Mouse (Mus musculus) common myeloid progenitor, adult 5-6 weeks (primary cell): Measurements from ENCODE around the gene Gm5089. TPM values are rescaled to one million over a fixed set of nuclear protein-coding genes. Genes with fewer than 3 reads are reported as not detected.

Experiments
- ATAC-seq: replicated peaks from 2 replicates; pipeline ENCODE4 v1.8.0; 2016; ENCODE audit warnings: low read depth, mild to moderate bottlenecking, moderate TSS enrichment, inconsistent platforms; ENCODE audit not compliant: poor library complexity, severe bottlenecking
- total RNA-seq: library from RNA; stranded (forward); fragments of 200-1000, 187-1606 nt; gene quantifications from 2 replicates; pipeline ENCODE4 v1.2.3, GENCODE M21; 2017

The Gm5089 gene
- total RNA-seq, 1 experiment from 2014 or later, result not detected

DNA sequence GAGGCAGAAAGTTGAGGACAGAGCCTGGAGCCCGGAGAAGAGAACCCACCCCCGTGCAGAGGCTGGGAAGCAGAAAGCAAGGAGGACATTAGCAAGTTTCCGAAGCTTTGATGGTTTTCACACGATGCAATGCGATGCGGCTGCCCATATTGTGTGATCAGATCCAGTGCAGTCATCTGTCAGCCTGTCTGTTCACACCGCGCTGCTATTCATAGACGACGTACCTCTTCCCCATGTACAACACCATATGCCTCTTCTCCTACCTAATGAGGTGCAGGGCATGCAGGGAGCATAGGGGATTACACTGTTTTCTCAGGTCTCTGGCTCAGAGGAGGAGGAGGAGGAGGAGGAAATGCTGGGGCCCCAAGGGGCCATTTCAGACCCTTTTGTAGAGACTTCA is 14.1 kb downstream of the Gm5089 start:
- ATAC-seq, result no peak

DNA sequence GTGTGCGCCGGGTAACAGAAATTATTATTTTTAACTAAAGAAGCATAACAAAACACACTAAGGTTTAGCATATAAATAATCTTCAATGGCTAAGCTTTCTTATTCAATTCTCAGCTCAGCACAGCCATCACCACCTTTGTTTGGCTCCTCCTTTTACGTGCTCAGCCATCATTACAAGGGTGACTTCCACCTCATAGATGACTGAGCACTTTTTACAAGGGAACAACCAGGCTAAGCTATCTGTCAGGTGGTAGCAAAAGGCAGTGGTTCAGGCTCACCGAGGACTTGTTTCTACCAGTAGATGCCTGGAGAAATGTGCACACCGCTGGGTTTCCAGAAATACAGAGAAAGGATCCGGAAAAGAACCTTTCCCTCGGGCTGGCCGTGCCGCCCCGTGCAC is 16.9 kb downstream of the Gm5089 start:
- ATAC-seq, result no peak

DNA sequence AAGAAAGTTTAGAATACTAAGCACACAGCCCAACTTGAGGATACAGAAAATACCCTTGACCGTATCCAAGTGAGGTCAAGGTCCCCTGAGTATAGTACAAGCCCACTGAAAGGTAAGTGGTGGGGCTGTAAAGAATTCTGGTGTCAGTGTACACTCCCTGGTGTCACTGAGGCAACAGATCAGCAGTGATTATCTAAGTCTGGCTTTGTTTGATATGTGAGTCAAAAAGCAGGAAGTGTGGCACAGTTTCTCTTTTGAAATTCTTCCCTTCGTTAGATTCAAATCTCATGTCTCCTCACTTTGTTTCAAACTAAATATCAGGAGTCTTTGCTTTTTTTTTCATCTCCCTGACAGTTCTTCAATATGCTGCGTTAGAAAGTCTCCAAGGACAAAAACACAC is 18.4 kb downstream of the Gm5089 start:
- no peak for ATAC-seq

DNA sequence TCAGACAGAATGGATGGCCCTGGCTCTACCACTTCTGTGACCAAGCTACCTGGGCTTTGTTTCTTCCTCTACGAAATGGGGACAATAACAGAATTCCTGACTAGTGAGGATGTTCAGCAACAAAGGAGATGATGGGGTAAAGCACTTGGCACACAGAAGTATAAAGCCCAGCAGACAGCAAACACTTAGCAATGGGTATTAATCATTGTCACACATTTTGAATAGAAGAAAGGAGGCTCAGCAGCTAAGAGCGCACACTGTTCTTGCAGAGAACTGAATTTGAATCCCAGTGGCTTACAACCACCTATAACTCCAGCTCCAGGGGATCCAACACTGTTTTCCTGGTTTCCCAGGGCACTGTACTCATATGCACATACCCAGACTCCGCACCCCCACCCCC is 23.3 kb downstream of the Gm5089 start:
- ATAC-seq, result no peak

DNA sequence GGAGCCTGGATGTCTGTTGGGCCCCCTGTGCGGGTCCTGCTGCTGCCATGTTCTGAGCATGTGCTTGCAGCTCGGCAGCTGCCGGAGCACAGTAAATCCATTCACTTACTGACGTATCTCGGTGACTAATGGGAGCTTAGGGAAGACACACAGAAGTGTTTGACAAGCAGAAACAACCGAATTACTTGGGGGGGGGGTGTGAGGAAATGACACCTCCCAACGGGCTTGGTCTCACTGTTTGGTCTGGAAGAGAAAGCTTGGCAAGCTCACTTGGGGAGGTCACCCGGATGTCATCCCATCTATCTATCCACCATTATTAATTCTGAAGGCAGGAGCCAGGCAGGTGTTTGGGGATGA is 23.7 kb downstream of the Gm5089 start:
- no peak for ATAC-seq

DNA sequence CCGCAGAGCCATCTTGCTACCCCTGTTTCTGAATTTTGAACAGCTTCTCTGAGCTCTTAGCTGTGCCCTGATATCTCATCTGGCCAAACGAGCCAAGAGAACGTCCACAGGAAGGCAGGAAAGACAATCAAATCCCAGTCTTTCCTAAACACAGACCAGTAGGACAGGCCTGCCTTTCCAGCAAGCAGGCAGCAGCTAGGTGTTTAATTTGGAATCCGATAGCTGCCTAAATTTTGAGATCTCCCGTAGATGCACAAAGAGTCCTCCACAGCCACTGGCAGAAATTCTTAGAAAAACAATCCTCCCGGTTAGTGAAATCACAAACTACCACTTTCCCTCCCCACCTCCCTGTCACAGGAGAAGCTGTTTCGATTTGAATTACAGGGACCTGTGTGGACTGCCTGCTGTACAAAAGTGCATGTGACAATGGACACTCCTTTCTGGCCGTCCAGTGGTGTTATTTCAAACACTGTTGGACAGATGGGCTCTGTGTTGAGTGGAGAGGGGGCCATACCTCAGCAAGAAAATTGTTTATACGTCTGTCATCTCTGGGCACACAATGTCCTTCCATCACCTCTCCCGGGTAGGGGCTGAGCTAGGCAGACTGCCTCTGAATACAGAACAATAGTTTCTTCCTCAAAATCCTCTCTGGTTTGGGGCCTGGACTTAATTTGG is 24.2 kb downstream of the Gm5089 start:
- ATAC-seq, result no peak

DNA sequence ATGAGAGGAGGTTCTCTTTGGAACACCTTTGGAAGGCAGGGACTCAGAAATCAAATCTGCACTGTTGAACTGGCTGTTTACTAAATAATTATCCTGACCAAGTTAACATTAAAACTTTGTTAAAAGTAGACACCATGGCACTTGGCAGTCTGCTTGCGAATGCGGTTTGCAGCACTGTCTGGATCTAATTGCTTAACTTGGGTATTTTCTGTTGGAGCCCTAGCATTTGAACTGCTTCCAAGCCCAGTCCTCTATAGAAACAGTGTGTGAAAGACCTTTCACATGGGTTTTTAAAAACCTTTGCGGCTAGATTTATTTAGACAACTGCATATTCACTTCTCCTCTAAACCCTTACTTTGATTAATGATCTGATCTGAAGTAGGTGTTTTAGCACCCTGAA is 26.5 kb downstream of the Gm5089 start:
- no peak for ATAC-seq

DNA sequence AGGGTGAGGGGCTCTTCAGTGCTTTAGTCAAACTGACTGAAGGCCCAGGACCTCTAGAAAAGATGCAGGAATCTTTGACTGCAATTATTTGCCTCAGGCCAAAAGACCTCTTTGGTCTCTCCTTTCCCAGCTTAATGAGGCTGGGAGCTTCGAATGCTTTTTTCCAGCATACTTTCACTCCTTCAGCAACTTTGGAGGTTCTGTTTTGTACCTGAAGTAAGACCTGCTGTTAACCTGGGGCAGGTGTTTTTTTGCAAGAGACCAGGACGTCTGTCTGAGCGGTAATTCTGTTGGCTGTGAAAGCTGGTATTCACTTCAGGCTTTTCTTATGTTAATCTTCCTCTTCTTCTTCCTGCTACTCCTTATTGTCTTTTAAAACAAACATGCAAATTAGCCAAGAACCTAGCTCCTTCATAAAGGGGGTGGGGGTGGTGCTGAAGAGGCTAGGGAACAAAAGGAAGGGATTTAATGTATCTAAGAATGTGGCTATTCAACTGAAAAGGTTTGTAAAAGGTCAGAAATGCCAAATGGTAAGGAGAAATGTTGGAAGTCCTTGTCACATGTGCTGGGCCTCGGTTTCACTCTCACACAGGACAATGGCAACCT is 34.6 kb downstream of the Gm5089 start:
- no peak for ATAC-seq

DNA sequence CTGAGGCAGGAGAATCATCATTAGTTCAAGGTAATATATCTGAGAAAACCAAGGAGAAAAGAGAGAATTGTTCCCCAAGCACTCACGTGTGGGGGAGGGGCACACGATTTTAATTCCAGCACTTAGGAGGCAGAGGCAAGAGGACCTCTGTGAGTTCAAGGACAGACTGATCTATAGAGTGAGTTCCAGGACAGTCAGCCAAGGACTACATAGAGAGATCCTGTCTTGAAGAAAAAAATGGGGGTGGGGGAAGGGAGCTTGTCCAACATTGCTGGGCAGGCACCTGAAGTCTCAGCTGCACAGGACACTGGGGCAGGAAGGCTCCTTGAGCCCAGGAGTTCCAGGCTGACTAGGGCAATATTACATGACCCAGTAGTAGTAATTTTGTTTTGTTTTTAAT is 36.1 kb downstream of the Gm5089 start:
- ATAC-seq, result no peak

DNA sequence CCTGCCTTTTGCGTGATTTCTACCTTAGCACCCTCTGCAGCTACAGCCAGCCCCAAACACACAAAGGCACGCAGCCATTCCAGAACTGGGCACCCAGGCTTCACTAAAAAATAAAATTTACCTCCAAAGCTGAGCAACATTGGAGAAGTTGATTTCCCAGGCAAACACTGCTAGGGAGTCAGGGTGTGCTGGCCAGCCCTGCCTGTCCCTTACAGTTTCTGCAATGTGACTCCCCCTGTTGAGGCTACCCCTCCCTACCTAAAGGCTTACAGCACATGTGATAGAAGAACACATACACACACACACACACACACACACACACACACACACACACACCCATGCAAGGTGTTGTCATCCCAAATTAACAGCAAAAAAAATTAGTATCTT is 37.4 kb downstream of the Gm5089 start:
- ATAC-seq, result no peak

DNA sequence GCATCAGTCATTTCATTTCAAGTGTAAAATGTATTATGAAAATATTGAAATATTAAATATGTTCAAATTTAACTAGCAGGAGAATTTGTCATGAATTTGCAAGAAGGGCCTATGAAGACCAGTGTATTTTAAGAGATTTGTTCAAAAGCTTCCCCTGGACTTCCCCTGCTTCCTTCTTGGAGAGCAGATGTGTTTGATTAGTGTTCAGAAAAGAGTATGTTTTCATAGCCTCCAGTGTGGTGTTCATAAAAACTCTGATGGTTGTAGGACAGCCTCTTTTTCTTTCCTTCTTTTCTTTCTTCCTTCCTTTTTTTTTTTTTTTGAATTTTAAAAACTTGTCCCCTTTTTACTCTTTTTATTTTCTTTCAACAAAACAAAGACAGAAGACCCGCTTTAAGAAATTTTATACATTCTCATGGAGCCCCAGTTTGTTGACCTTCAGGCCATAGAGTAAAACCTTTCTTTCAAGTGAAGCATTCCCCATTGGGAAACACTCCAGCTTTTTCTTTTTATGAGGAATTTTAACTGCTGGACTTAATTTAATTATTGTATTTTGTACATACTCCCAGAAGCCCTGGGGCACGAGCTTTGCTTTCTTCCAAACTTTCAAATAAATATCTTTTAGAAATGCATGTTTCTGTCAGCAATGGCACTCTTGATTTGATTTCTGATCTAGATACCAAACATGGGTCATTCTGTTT is 37.9 kb downstream of the Gm5089 start:
- no peak for ATAC-seq

DNA sequence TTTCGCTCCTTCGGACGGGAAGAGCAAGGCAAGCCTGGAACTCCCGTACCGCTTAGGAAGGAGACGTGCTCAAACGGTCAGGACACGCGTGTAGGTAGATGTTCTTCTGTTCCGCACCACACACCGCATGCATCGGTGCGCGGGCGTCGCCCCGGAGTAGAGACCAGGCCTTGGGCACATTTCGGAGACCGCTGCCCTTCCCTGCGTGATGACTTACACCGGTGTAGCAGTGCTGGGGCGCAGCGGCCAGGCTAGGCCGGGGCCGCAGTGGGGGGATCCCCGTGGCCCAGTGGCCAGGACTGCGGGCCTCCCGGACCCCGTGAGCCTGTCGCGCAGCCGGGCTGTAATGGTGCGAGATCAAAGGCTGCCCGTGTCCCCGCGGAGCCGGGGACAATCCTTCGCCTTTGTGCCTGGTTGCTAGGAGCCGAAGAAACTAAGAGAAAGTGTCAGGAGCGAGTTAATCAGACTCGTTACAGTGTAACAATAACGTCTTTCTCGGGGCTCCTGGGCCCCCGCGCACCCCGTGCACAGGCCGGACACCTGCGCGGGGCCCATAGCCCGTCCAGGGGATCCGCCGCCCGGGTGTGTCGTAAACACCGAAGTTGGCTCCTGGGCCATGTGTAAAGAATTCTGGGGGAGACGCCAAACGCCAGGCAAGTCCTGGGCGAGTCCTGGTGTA is 44.2 kb downstream of the Gm5089 start:
- peak; percentile 61 for ATAC-seq

DNA sequence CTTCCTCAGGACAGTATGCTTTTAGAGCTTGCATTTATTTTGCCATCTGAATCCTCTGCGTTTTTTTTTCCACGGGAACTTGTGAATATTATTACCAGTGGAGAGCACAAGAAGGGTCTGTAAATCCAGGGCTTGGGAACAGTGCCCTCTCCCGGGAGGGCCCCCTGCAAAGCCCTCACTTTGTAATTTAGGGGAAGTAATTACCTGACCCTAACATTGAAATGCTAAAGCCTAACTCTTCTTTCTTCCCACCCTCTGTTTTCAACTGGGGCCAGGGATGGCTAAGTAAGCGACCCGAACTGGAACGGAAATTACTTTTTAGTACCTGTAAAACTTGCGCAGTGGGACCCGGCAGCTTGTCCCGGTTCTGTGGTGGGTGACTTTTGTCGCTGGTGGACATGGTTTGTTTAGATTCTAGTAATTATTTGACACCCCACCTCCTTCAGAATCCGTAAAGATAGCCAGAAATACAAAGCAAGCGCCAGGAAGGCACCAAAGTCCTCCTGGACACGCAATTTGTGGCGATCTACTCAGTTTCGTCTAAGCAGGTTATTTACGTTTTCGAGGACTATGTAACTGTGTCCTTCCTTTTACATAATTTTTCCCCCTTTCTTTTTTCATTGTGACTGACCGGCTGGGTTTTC is 44.9 kb downstream of the Gm5089 start:
- 0 out of 2 replicates have a peak, but pooled peaks have one; percentile 15 for ATAC-seq

DNA sequence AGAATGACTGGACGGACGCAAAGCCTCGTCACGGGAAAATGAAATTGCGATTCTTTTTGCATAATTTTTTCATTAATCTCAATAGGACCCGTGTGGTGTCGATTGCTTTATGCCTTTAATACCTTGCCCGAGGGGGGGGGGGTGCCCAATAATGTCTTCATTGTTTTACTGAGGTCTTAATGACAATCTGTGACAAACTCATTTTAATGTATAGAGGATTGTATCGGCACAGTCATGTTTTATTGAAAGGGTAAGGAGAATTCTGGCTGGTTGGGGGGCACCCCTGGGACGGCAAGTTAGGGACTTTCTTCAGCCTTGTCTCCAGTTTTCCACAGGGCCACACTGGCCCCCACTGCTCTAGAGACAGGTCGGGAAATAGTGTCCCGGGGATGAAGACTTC is 45.7 kb downstream of the Gm5089 start:
- ATAC-seq, result no peak

DNA sequence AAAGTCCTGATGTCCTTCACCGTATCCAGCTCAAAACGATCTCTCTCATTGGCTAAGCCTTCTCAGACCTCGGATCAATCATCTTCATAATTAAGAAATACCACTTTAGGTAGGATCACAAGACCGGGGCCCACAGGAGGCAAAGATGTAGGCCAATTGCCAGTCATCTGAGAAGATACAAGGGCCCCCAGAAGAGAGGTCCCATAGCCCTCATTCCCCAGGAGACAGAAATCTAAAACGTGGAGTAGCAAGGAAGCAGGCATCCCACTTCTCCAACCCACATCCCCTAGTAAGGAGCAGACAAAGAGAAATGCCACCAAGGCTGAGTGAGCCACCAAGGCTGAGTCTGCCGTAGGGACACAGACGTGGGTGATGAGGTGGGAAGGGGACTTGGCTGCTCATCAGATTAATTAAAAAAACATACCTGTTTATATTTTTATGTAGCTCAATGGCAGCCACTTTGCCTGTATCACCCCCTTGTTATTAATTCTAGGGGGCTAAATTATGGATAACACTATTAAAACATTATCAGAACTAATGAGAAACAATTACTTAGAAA is 46.2 kb downstream of the Gm5089 start:
- no peak for ATAC-seq

DNA sequence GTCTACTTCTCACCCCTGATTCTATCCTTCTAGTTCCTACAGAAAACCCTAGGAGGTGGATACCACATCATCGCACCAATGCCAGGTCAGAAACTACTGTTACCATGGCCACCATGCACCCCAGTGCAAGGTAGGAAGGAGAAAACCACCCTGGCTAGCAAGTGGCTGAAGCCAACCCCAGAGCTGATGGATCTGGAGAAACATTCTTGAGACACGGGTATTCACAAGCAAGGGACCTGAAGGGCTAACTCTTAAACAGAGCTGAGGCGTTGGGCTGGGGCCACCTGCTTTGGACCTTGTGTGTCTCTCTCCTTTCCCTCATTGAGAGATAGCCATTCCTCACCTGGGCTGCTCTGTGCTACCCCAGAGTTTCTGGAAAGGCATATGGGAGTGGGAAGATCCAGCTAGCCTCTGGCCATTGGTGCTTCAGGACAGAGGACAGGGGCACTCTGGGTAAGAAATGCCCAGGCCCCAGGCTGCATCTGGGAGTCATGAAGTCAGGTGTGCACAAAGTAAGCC is 47.4 kb downstream of the Gm5089 start:
- ATAC-seq, result no peak

DNA sequence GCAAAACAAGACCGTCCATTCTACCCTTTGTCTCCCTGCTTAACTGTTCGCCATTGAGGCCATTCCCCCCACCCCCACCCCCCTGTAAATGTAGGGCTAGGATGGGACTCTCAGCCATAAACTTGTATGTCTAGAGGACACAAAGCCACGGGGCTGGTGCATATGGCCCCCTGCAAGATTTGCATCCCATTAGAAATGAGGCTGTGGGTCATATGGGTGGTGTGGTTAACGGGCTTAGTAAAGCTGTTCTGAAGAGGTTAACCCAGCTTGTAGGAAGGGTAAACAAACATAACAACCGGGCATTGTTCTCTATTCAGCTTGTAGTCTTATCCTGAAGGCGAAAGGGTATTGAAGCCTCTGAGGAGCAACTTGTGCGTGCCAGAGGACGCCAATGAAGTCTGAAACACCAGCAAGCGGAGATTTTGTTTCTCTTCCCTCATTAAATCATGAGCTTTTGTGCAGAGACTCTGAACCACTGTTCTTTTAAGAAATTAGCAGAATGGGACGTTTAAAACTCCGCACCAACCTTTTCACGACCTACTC is 48.1 kb downstream of the Gm5089 start:
- no peak for ATAC-seq

DNA sequence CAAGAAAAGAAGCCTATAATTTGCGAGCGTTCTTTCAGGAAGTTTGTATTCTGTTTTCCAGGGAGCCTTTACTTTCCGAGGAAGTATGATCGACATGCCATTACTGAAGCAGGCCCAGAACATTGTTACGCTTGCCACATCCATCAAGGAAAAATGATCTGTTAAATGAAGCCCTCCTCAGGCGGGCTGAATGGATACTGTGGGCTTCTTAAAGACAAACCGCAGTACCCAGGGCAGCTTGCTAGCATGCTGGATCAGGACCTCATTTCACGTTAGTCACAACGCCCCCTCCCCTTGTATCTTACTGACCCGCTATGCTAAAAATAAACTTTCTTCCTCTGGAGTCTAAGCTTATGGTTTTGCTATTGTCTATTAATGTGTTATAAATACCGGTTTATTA is 49.0 kb downstream of the Gm5089 start:
- no peak for ATAC-seq

DNA sequence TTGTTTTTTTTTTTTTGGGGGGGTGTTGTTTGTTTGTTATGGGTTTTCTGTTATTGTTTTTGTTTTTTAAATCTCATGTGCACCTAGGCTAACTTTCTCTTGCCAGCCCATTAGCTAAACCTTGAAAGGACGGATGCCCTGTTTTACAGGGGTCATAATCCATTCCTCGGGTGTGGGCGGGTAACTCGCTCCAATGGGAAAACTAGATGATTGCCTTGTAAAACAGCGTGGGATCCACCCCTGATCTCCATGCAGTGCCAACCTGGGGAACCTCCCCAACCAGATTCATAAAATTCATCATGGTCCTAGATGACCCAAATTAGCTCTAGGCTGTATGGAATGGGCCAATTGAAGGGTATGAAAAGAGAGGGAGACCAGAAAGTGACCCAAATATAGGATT is 51.0 kb downstream of the Gm5089 start:
- ATAC-seq, result no peak

DNA sequence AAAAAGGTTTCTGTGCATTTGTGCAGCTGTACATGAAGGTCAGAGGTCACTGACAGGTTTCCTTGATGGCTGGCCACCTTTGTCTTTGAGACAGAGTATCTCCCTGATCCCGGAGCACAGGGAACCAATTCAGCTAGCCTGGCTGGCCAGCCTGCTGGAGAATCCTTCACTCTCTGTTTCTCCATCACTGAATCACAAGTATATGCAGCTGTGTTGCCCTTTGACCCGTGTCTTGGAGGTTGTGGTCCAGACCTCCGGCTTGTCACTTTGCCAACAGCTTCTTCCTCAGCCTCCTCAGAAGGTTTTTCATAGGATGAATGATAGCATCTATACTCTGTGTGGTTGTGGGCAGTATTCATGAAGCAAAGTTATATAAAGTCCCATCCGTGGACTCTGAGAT is 52.2 kb downstream of the Gm5089 start:
- no peak for ATAC-seq
